Comparison of ENCODE assay signal across 10 mouse cellular contexts in genomic region chr1:110215956-110216355, GRCm38 (mm10).
"Had no signal": no experiment of that assay in that cellular context is flagged by ENCODE, and none has a peak within 500 bp of the region (broad histone marks: within the 10 kb centered on the region; RNA-seq: fewer than 3 reads in every experiment).

No protein-coding gene starts in this region.

- DNase-seq: kidney, postnatal 25 days; lung, adult 2 months; lung, postnatal 10 days; lung, postnatal 4 days; midbrain, embryonic 14.5 days; retina, postnatal 1 day; right cerebral cortex, postnatal 4 days; spleen, adult 18-20 months; thymus, adult 2 months; thymus, postnatal 25 days had no signal
